Mouse (Mus musculus) pancreas, adult 10 weeks (tissue): Measurements from ENCODE around the gene Lrrtm4. TPM values are rescaled to one million over a fixed set of nuclear protein-coding genes. Genes with fewer than 3 reads are reported as not detected.

Experiments
- polyA plus RNA-seq: library from polyadenylated mRNA; stranded (reverse); fragments of 350-450 nt; fragmentation: Illumina TruSeq; extraction: RNeasy Lipid Tissue Mini Kit (QIAGEN cat#74804); gene quantifications from one replicate; pipeline ENCODE4 v1.2.3, GENCODE M21; 2015; ENCODE audit warnings: low read depth, low replicate concordance; ENCODE audit not compliant: insufficient read depth

Lrrtm4 gene
- not detected for polyA plus RNA-seq

GRCm38 (mm10) chr6:80018765-80019164 lies at the start of gene Lrrtm4:
Gene Lrrtm4 (plus strand): TSS chr6:80018877.

Other genes with a start within 250 kb of the Lrrtm4 start
- gene Gm20594, start 201.0 kb upstream of the Lrrtm4 start, polyA plus RNA-seq = not detected